Mouse (Mus musculus) granulocyte monocyte progenitor cell, adult 5-6 weeks (primary cell): ENCODE results near the gene Tbc1d16. TPM values are rescaled to one million over a fixed set of nuclear protein-coding genes. Genes with fewer than 3 reads are reported as not detected.

Source experiments
- ATAC-seq: replicated peaks from 2 replicates; pipeline ENCODE4 v1.8.0; 2016; ENCODE audit warnings: mild to moderate bottlenecking, moderate TSS enrichment, inconsistent platforms; ENCODE audit not compliant: poor library complexity, severe bottlenecking
- total RNA-seq, 2 experiments: library from RNA; stranded (forward) in 1 of 2; stranded (reverse) in 1 of 2; fragments of 200-712, 200-1000 nt in 1 of 2; fragments of >200 nt in 1 of 2; fragmentation: Nextera tagmentation in 1 of 2; gene quantifications; 2 replicates each; pipeline ENCODE4 v1.2.3; 2014 to 2017

The Tbc1d16 gene
- total RNA-seq, 2 experiments from 2014 or later = 2.1 to 8.6 TPM

DNA sequence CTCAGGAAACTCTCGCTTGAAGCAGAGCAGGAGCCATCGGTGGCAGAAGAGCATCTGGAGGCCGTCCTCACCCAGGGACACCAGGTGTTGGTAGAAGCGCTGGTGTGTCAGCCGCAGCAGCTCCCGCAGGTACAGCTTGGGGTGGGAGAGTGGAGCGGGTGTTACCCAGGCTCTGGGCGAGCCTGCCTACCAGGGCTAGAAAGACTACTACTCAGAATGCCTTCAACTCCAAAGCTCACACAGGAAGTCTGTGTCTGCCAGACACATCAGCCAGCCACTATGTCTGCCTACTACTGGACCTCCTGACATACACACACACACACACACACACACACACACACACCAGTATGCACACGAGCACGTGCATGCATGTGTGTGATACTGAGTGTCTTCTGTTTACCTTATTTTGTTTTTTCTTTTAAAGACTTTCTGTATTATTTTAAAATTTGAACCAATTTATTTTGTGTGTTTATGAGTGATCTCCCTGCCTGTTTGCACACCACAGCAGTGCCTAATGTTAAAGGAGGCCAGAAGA is 77.2 kb downstream of the Tbc1d16 start:
- ATAC-seq = no peak

DNA sequence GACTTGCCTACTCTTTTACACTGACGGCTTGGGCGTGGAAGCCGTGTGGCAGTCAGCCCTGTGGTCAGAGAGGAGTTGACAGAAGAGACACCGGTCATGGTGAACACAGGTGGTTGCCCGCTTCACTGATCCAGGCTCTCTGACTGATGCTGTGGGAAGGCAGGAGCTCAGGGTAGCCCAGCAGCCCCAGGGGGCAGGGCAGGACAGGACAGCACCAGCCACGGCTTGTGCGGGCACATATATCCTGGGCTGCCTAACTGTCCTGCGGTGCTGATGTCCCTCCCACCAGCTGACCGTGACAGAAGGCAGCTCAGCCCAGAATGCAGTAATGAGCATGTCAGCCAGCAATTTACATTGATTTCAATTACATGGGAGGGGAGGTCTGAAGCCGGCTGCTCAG is 77.9 kb downstream of the Tbc1d16 start:
- no peak for ATAC-seq

DNA sequence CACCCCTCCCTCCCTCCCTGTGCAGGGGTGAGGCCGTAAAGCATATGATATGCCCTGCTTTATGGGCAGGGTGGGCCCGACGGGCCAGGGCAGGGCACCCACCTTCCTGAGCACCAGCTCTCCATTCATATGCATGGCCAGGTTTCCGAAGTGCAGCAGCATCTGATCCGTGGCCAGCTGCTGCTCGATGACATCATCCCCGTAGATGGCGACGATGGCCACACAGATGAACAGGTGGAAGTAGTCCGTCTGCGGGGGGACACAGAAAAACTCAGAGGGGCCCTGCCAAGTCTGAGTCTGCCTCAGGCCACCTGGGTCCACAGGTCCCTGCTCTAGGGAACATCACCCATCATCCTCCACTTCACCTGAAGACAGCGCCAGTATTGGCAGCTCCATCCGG is 79.5 kb downstream of the Tbc1d16 start:
- no peak for ATAC-seq

DNA sequence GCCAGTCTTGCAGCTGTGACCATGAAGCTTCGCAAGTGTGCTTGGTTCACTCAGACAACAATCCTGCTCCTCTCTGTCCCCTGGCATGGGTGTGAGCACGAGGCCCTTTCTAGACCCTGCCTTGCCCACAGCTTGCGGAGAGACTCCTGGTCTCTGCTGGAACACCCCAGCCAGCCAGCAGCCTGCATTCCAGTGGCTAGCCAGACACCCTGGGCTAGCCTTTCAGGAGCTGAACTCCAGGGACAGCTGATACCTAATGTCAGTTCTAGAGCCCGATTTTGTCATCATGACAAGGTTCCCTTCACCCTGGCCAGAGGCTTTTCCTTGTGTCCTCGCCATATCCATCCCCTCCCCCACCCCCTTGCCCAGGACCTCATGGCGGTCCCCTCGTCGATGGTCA is 81.1 kb downstream of the Tbc1d16 start:
- no peak for ATAC-seq

DNA sequence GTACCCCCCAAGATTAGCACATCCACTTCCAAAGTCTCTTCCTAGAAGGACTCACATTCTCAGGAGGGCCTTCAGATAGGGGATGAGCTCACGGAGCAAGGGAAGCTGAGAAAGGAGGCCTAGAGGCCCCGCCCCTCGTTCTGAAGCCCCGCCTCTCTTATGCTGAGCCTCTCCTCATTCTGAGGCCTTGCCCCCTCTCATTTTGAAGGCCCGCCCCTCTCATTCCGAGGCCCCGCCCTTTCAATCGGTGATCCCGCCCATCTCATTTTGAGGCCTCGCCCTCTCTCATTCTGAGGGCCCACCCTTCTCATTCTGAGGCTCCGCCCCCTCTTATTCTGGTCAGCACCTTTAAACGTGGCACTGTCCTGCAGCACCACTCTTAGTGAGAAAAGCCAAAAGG is 82.2 kb downstream of the Tbc1d16 start:
- ATAC-seq = peak; percentile 28; the same call in 1 of the 2 replicates

DNA sequence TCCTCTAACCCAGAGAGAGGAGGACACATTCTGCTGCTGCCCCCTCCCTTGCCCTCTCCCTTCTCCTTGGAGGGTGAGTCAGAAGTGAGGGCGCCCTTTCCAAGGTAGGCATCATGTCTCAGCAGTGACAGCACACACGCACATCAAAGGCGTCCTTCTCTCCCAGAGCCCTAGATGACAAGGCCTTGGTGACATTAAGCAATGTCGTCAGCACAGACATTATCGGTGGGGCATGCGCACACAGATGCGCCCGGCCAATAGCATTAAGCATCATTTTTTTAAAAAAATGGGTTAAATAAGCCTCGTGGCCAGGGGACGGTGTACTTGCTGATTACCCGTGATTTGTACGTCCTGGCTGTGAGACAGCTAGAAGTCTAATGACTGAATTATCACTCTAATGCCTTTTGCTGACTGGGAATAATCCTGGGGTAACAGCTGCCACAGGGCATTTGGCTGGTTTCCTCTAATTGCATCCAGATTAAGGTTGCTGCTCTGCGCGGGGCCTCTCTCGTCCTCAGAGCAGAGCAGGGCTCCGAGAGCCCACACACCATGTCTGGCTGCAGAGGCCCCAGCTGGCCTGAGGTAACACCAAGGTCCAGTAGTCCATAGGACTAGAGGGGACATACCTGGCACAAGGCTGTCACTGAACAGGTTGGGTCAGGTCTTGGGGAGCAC is 83.4 kb downstream of the Tbc1d16 start:
- no peak for ATAC-seq

DNA sequence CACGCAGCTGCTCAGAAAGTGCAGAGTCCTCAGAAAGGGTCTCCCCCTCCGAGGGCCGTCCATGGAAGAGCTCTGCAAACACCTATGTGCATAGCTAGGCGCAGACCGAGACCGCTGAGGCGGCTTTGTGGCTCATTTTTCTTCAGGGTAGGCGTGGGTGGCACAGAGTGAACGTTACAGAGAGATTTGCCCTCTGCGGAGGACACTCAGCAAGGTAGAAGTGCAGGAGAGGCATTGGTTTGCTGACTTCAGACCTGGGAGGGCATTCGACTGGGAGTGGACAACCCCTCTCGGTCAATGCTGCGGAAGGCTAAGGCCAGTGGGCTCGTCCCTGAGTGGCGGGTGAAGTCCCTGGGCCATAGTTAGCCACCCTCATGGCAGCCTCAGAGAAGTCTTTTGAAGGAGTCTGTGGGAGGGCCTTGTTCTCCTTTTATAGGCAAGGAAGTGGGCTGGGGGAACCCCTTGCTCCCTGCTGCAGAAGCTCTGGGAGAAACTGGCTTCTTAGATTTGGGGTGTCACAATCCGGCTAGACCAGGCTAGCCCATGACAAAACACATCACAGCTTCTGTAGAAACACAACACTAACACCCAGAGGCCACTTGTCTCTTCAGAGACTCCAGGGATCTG is 84.8 kb downstream of the Tbc1d16 start:
- no peak for ATAC-seq

DNA sequence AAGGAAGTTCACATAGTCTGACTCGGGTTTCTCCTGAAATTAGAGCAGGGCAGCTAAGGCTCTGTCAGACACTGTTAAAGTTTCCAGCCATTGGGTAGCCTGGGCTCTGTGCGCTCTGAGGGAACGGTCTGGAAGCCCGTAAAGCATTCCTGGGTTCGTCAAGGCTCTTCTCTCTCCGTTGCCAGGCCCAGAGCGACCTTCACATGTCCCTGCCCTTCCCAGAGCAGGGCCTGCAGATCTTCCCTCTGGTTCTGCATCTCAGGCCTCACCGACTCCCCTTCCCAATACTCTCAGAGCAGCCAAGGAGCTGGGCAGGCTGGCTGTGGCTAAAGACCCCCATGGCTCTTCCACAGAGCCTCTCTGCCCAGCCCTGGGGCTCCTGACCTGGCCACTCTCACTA is 85.7 kb downstream of the Tbc1d16 start:
- ATAC-seq = no peak

DNA sequence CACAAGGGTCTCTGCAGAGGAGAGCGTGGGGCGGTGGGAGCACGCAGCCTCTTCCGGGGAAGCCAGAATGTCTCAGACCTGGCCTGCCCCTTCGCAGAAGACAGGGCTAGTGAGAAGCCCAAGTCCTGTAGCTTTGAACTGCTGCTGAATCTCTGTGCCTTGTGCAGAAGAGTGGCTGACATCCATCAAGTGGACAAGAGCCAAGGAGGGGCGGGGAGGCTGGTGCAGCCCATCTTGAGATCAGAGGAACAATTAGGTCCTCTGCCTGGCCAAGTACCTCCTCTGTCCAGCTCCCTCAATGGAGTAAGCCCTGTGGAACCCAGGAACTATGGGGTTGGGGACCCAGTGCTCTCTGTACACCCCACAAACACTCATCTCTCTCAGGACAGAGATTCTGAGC is 89.3 kb downstream of the Tbc1d16 start:
- no peak for ATAC-seq

DNA sequence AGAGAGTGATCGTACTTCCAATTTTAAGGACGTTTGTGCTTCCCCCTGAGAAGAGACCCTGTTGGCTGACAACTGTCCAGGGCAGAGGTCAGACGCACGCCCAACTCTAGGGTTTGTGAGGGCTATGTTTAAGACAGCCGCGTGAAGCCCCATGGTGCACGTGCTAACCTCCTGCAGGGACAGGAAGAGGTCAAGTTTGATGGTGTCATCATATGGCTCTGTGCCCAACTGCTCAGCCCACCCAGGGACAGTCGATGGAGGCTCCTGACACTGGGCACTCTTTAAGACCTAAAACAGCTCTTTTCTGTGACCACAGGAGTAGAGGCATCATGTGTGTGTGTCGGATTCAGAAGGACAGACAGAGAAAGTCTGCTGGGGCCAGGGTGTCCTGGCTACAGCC is 90.1 kb downstream of the Tbc1d16 start:
- ATAC-seq = no peak

DNA sequence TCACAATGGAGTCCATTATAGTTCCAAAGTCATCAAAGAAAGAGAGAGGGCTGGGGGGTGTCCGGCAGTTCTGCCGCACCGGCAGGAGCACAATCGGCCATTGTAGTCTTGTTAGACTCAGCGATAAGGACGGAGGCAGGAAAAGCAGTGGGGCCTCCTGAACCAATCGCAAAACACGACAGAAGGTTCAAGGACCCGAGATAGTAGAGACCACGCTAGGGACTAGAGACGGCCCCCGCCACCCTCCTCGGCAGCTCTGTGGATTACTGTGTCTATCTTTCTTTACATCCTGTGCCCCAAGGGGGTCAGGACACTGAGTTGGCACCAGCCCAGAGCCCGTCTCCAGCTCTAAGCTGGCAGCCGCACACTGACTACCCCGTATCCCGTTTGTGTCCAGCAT is 93.7 kb downstream of the Tbc1d16 start:
- ATAC-seq = no peak

DNA sequence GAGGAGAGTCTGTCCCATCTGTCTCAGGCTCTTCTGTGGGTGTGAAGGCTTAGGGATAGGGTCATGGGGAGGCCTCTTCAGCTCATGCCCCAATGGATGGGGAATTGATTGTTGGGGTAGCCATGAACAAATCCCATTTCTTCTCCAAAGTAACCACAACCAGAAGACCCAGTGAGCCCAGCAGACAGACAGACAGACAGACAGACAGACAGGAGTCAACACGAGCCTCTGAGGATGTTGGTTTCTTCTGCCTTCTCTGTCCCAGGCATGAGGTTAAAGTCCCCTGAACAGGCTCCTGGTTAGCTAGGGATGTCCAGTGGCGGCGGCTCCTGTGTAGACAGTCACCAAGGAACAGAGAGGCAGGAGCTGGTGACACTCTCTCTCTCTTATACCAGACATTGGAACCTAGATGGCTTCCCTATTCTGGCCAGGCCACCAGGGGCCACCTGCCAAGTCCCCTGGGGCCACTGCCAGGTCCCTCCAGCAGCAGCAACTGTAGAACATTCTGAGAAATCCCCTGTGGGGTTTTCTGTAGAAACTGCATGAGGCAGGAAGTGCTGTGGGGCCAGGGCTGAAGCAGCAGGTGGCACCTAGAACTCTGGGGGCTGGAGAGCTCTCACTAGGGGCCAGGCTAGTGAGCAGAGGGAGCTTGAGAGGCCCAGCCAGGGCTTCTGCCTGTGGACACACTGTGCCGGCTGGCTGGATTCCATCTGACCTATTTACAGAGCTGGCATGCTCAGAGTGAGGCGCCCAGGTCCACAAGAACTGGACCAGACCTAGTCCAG is 94.7 kb downstream of the Tbc1d16 start:
- peak; percentile 11; the same call in 1 of the 2 replicates for ATAC-seq

DNA sequence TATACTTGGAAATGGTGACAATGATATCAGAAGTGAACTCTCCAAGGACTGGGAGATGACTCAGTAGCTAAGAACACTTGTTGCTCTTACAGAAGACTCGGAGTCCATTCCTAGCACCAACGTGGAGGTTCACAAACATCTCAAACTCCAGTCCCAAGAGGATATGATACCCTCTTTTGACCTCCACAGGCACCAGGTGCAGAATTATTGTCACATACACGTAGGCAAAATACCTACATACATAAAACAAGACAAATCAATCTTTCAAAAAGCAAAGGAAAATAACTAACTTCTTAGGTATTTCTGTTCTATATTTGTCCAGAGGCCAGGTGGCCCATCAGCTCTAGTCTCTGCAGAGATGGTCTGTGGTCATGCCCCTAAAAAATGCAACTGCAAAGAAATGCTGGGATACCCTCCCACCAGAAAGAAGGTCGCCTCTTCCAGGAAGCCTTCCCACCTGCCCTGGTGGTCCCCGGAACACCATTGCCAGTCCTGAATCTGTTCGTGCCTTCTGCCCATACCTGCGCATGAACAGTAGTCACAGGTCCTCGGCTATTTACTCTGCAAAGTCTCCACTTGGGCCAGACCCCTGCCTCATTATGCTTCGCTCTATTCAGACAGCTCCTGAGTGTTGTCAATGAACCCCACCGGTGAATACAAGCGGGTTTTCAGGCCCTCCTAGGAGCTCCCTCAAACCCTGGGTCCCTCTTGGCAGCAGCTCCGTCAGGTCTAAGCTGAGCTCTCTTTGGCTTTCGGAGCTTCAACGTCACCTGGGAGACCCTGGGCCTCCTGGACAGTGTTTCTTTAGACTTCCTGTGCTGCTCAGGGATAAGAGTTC is 95.9 kb downstream of the Tbc1d16 start:
- no peak for ATAC-seq

DNA sequence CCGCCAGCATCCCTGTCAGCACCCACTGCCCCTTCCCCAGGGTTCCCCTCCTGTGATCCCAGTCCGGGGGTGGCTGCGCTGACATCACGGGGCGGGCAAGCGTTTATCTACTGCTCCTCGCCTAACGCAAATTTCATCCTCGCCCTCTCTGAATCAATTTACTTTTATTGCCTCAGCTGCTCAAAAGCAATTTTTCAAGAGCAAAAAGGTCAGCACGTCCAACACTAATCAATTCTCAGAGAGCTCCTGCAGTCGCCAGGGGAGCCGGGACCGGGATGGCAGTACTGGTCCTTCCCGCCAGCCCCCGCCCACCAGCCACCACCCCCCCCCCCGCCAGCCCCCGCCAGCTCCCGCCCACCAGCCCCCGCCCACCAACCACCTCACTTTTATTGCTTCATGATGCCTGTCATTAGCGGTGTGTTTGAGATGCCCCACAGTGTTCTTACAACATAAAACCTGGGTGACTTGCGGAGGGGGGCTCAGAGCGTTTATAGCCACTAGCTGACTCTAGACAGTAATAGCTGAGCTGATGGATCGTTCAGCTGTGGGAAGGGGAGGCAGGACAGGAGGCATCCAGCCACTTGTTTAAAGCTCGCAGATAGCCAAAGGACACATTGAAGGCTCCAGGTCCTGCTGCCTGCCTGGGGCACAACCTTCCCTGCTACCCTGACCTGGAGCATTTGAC is 98.1 kb downstream of the Tbc1d16 start:
- ATAC-seq = 0 out of 2 replicates have a peak, but pooled peaks have one; percentile 26

DNA sequence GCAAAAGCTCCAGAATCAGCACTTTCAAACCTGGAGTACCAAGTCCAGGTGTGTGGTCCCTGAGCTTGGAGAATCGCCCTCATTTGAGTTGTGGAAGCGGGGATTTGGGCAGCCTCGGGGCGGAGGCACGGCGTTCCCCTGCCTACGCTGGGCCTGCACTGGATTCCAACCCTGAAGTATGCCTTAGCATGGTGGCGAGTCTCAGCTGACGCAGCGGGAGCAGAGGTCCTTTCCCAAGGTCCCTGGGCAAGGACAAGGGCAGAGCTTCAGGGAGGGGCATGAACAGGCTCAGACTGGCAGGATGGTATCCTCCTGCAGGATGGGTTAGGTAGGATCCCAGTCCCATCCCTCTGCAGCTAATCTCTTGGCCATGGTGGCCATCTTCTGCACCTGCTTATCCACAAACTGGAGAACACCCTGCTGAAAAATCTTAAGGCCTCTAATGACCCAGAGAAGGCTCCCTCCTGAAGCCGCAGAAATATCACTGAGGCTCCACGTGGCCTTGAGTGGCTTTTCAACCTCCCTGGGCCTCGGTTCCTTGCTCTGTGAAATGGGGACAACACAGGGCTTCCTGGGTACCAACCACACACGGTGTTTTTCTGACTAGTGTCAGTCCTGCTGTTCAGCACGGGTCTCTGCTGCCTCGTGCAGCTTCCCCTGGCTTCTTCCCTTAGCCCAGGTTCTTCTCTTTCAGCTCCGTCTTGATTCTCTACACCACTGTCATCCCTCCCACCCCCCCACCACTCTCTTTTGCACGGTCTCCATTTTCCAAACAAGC is 98.8 kb downstream of the Tbc1d16 start:
- ATAC-seq = no peak

DNA sequence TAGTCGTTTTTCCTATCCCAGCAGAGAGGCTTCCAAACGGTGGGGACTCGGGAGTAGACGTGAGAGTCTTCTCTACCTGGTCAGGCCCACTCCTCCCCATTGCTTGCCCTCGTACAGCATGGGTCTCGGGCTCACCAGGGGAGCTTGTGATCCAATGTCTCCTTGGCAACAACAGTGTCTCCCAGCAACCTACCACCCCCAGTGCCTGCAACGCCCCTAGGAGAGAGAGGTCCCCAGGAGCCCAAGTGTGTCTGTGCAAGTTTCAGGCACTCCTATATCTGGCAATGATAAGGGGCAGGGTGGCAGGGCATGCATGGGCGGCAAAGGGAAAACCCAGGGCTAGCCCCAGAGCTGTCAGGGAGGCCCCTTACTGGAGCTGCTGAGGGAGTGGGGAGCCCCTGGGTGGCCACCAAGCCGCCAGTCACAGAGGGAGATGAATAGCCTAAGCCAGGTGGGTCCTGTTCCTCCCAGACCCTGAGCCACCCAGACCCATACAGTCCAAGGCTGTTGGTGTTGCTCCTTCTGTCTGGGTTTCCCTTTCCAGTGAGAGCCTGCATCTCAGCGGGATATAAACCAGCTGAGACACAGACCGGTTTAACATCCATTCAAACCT is 99.5 kb downstream of the Tbc1d16 start:
- ATAC-seq = no peak

DNA sequence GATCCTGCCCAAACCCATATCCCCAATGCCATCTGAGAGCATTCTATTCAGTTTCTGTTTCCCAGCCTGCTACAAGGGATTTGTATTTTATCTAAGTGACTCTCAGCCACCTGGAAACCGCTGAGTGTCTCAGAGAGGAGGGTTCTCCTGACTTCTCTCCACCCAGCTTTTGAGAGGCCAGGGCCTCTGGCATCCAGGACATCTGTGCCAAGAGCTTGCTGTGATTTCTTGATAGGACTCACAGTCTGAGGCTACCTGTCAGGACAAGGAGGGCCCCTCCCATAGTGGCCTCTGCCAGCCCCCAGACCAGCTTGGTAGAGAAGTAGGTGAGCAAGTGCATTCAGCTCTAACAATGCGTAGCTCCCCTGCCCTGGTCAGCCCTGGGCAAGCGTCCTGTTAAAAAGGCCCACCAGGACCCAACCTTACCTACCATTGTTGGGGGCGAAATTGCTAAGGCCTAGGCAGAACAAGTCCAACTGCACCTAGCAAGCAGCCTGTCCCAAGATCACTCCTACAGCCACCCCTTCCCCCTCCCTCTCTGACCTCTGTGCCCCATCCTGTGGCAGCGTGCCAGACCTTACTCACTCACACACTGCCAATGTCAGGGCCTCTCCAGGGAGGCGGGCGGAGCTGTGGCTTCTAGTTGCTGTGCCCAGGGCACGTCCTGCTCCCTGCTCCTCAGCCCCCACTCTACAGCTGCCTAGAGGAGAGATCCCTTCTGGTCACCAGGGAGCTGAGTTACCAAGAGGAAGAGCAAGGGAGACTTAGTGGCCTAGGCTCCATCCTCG is 100.4 kb downstream of the Tbc1d16 start:
- ATAC-seq = peak; percentile 62

DNA sequence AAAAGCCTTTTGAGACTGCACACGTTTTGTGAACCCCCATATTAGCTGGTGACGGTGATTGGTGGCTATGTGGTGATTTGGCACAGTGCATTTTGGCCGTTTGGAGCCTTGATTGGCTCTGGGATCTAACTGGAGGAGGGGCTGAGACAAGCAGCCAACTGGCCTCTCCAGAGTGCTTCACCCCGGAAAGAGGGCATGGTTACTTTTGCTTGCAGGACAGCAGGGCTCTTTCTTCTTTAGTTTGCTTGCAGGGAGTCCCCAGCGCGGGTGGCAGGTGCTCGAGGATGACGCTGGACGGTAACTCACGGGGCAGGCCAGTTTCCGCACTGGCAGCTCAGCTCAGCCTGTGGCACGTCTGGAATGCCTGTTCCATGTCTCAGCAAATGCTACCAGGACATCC is 101.2 kb downstream of the Tbc1d16 start:
- no peak for ATAC-seq
